Mouse (Mus musculus): ENCODE measurements around the gene Ccno. TPM values are rescaled to one million over a fixed set of nuclear protein-coding genes. Genes with fewer than 3 reads are reported as not detected.
A peak's percentile ranks its signal among the peaks of the same experiment; 100 is the strongest.
"Not testable (repeated sequence)": the region's sequence is repeated elsewhere in the genome, so short reads cannot be mapped to it uniquely, and the experiment has no call there.

Gene Ccno
- polyA plus RNA-seq, 1 experiment from 2014 or later = 0.32 TPM

DNA sequence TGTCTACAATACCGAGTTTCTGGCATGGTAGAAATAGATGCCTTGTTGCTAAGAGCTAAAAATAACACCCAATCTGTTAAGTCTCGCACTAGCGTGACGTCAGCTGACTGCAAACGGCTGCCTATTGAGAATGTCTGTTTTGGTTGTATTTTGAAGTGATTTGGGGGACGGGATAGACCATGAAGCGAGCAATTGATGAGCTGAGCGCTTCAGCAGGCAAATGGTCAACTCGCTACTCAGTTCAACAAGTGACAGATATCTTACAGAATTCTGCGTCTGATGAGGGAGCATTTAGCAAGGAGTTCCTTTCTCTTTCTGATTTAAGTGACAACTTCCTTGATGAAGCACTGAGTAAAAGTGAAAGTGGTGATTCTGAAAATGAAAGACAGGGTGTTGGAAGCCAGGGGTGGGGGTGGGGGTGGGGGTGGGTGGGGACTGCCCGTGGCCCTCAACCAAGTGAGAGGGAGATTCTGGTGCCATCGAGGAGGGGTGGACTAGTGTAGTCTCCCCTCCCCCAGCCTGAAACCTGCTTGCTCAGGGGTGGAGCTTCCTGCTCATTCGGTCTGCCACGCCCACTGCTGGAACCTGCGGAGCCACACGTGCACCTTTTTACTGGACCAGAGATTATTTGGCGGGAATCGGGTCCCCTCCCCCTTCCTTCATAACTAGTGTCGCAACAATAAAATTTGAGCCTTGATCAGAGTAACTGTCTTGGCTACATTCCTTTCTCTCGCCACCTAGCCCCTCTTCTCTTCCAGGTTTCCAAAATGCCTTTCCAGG is 25.8 kb downstream of the Ccno start:
- ATAC-seq (ENCODE audit: low FRiP score, low read depth); H3K4me2 ChIP-seq (replicated peaks): not testable (repeated sequence)

DNA sequence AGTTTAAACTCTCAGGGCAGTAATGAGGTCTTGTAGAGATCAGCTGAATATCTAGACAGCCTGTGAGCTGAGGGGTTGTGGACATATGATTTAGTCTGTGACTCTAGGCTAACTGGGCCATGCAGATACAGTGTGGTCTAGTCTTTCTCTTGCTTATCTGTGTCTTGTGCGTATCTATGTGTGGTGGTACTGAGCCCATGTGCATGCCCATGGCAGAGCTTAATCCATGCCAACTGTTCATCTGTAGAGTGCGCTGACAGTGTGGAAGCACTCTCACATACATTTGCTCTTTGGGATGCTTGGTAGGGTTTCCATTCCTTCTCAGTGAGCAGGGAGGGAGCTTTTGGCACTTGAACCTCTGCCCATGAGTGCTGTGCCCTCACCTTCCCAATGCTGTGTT is 33.9 kb downstream of the Ccno start:
- H3K4me2 ChIP-seq (replicated peaks) = no peak overlapping the region
- 88% methylated on average over 2 of the region's 2 CpGs for WGBS
- H3K4me1 ChIP-seq = no peaks in the 10 kb centered on the region
- H3K27ac ChIP-seq = no peak overlapping the region
- H3K9me3 ChIP-seq = no peaks in the 10 kb centered on the region
- H3K27me3 ChIP-seq (replicated peaks) = no peaks in the 10 kb centered on the region
- H3K4me3 ChIP-seq = no peak overlapping the region
- H3K36me3 ChIP-seq = no peaks in the 10 kb centered on the region
- no peak for ATAC-seq (ENCODE audit: low FRiP score, low read depth)
- H3K9ac ChIP-seq = no peak overlapping the region

More for the DNA sequence above, 25.8 kb downstream of the Ccno start:
- not testable (repeated sequence) for H3K27me3 ChIP-seq (replicated peaks); H3K4me1 ChIP-seq; H3K9ac ChIP-seq; H3K27ac ChIP-seq; H3K4me3 ChIP-seq; H3K36me3 ChIP-seq; H3K9me3 ChIP-seq
- WGBS = 63% methylated on average over 20 of the region's 20 CpGs

DNA sequence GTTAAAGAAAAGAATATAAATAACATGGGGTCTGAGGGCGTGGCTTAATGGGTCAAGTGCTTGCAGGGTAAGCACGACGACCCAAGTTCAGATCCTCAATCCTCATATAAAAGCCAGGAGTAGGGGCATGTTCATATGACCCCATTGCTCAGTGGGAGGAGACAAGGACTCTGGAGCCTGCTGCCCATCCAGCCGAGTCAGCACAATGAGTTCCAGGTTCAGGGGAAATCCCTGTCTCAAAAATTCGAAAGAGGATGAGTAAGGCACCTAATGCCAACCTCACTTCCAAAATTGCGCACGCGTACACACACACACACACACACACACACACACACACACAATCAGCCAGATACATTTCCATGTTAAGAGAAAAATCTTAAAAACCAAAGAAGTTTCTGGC is 34.9 kb downstream of the Ccno start:
- Histone ChIP-seq H3K4me3 (no peak overlapping the region), H3K27me3 (replicated peaks) (no peaks in the 10 kb centered on the region), H3K36me3 (no peaks in the 10 kb centered on the region), H3K4me1 (no peaks in the 10 kb centered on the region), H3K9ac (no peak overlapping the region), H3K4me2 (replicated peaks) (no peak overlapping the region), H3K9me3 (no peaks in the 10 kb centered on the region), H3K27ac (no peak overlapping the region)
- ATAC-seq (ENCODE audit: low FRiP score, low read depth) = no peak
- 68% methylated on average over 8 of the region's 8 CpGs for WGBS

DNA sequence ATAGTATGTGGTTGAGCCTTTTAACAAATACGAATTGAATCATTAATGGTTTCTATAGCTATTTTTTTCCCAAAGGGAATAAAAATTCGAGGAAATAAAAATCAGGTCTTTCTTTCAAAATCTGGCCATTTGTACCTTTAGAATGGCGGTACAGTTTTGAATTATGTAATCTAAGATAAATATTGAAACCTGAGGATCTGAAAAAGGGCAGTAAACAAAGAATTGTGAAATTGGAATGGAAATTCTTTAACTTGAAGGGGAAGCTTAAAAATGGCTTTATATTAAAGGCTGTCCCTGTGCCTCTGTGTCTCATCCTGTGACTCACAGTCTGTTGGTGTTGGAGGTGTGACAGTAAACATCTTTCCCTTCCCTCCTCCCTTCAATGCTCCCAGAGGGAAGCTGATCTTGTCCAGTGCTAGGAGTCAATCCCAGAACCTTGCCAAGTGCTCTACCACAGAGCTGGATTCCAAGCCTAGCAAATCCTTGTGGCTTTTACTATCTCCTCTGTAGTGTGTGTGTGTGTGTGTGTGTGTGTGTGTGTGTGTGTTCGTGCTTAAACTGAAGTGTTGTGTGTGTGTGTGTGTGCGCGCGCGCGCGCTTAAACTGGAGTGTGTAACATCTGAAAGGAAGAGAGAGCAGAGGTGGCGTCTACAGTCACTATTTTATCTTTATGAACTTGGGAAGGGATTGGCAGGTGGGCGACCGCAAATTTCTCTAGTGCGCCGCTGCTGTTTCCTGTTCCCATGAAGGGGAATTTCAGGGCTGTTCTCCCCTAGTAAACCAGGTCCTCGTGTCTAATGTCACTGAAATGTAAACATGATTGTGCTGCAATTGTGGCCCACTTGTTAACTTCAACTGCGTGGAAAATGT is 35.9 kb downstream of the Ccno start:
- Histone ChIP-seq H3K4me1 (no peaks in the 10 kb centered on the region), H3K27ac (no peak overlapping the region), H3K4me3 (no peak overlapping the region), H3K9me3 (no peaks in the 10 kb centered on the region), H3K9ac (no peak overlapping the region), H3K36me3 (no peaks in the 10 kb centered on the region), H3K4me2 (replicated peaks) (no peak overlapping the region), H3K27me3 (replicated peaks) (no peaks in the 10 kb centered on the region)
- ATAC-seq (ENCODE audit: low FRiP score, low read depth) = no peak
- 86% methylated on average over 17 of the region's 17 CpGs for WGBS

DNA sequence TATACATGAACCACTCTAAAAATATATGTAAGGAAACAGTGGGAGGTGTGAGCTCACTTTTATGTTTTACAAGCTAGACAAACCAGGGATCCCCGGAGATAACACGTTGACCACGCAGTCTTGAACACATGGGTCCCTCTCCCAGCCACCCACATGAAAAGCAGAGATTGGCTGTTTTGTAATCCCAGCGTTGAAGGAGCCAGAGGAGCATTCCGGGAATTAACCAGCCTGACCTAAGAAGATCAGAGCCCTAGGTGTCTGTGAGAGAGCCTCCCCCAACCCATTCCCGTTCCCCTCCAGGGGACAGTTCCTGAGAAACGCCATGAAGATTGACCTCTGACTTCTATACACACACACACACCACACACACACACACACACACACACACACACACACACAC is 43.7 kb downstream of the Ccno start:
- peaks cover 10% of the 10 kb centered on the region for H3K4me1 ChIP-seq
- peak overlapping the region; percentile 46; the same call in 1 of the 2 replicates for H3K4me3 ChIP-seq
- no peaks in the 10 kb centered on the region for H3K9me3 ChIP-seq
- H3K27me3 ChIP-seq (replicated peaks) = peaks cover 48% of the 10 kb centered on the region
- 2% methylated on average over 7 of the region's 7 CpGs for WGBS
- ATAC-seq (ENCODE audit: low FRiP score, low read depth) = 0 out of 2 replicates have a peak, but pooled peaks have one; percentile 2
- H3K27ac ChIP-seq = no peak overlapping the region
- H3K4me2 ChIP-seq (replicated peaks) = peak overlapping the region; percentile 83
- H3K9ac ChIP-seq = no peak overlapping the region
- no peaks in the 10 kb centered on the region for H3K36me3 ChIP-seq

DNA sequence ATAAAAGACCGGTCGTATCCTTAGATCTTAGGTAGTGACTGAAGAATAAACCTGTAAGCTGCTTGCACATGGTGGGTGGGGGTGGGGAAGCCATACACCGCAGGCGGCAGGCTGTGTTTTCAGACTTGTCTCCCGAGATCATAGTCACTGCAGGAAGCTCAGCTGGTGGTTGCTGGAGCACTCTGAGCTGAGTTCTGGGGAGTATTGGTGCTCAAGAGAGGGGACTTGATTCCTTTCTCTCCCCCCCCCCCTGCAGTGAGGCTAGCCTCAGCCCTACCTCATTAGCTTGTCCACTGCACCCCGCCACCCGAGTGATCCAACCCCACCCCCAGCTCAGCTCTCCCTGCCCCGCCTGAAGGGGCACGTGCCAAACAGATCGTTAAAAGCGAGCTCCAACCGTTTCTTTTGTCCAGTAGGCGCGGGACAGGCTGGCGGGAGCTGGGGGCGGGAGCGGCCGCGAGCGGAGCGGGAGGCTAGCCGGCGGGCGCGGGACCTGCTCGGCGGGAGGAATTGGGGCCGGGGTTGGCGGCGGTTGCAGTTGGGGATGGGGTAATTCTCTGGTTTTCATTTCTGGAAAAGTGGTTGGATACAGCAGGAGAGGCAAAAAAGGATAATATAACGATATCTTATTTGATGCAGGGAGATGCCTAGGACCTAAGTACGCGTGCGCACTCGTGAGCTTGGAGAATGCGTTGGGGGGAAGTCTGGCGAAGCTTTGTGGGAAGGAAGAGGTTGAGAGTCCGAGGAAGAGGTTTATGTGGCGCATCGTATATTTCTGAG is 44.4 kb downstream of the Ccno start:
- Histone ChIP-seq H3K9me3 (no peaks in the 10 kb centered on the region), H3K27me3 (replicated peaks) (peaks cover 48% of the 10 kb centered on the region), H3K27ac (0 out of 2 replicates have a peak overlapping the region, but pooled peaks have one; percentile 21), H3K36me3 (no peaks in the 10 kb centered on the region), H3K4me2 (replicated peaks) (peak overlapping the region; percentile 83), H3K4me1 (peaks cover 10% of the 10 kb centered on the region), H3K4me3 (peak overlapping the region; percentile 46), H3K9ac (peak overlapping the region; percentile 56)
- ATAC-seq (ENCODE audit: low FRiP score, low read depth) = peak; percentile 70
- WGBS = 1% methylated on average over 40 of the region's 40 CpGs

DNA sequence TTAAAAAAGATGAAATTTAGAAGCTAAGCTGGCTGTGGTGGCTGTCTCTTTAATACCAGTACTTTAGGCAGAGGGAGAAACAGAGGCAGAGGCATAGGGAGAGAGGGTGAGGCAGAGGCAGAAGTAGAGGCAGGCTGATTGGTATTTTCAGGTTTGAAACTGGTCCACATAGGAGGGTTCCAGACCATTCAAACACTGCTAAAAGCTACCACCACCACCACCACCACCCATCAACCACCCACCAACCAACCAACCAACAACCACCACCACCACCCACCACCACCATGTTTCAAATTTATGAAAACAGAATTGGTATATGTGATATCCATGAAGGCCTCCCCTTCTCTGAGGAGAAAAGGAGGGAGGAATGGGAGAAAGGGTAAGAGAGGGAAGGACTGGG is 45.2 kb downstream of the Ccno start:
- no peak overlapping the region for H3K27ac ChIP-seq
- no peak for ATAC-seq (ENCODE audit: low FRiP score, low read depth)
- no peak overlapping the region for H3K4me3 ChIP-seq
- peaks cover 48% of the 10 kb centered on the region for H3K27me3 ChIP-seq (replicated peaks)
- no peak overlapping the region for H3K9ac ChIP-seq
- peaks cover 10% of the 10 kb centered on the region for H3K4me1 ChIP-seq
- no peaks in the 10 kb centered on the region for H3K36me3 ChIP-seq
- H3K9me3 ChIP-seq = no peaks in the 10 kb centered on the region
- H3K4me2 ChIP-seq (replicated peaks) = no peak overlapping the region; the same call in 1 of the 2 replicates

DNA sequence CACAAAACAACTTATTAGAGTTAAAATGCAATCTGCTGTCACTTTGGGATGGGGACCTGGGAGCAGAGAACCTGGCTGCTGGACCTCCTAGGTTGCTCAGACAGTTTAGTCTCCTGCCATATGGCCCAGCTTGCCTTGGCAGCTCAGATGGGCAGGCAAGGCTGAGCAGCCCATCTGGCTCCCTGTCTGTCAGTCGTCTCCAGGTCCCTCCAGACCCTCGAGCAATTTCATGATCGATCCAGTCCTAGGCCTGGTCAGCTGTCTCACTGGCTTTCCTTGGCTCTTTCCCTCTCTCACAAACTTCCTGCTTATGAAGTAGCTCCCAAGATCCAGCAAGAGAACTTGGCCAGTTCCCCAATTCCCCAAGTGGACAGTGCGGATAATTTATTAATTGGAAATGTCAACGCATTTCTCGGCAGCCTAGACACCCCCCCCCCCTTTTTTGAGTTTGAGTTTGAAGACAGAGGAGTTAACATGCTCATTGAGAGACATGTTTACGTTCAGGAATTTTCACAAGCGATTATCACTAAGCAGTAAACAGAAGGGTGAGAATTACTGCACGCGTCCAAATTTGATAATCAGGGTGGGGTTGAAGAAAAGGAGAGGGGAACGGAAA is 46.8 kb downstream of the Ccno start:
- Histone ChIP-seq H3K4me3 (peak overlapping the region; percentile 46), H3K36me3 (no peaks in the 10 kb centered on the region), H3K27ac (no peak overlapping the region), H3K4me2 (replicated peaks) (peak overlapping the region; percentile 98), H3K9ac (no peak overlapping the region), H3K4me1 (peaks cover 10% of the 10 kb centered on the region), H3K27me3 (replicated peaks) (peaks cover 45% of the 10 kb centered on the region), H3K9me3 (no peaks in the 10 kb centered on the region)
- WGBS = 2% methylated on average over 11 of the region's 11 CpGs
- no peak for ATAC-seq (ENCODE audit: low FRiP score, low read depth)

DNA sequence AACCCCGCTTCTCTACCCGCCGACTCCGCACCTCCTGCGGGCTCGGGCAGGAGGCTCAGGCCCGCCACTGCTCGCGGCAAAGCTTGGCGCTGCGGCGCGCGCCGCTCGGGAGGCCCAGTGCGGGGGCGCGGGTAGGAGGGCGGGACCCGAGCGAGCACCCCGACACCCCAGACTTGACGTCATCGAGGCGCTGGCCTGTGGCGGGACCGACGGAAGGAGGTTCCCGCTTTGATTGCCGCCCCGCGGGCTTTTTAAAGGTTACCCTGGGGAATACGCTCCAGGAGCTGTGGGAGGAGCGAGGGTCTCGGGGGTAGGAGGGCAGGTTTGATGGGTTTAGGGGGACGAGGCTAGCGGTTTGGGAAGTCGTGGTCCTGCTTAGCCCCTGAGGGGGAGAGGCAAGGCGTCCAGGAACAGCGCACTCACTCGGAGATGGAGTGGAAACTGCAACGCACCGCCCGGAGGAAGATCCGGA is 47.4 kb downstream of the Ccno start, which contains the start of gene Cdc20b:
TSS of gene Cdc20b (plus strand) at position 162 of the 472 bp plus-strand sequence.
- no peak for ATAC-seq (ENCODE audit: low FRiP score, low read depth)
- peak within 1 kb of the TSS; percentile 53 for H3K9ac ChIP-seq
- no peaks in the 10 kb centered on the region for H3K36me3 ChIP-seq
- H3K27ac ChIP-seq = no peak within 1 kb of the TSS
- peak within 1 kb of the TSS; percentile 46 for H3K4me3 ChIP-seq
- H3K4me2 ChIP-seq (replicated peaks) = peak within 1 kb of the TSS; percentile 98
- H3K9me3 ChIP-seq = no peaks in the 10 kb centered on the region
- under 1% methylated on average over 46 of the region's 46 CpGs for WGBS
- peaks cover 10% of the 10 kb centered on the region for H3K4me1 ChIP-seq
- H3K27me3 ChIP-seq (replicated peaks) = peaks cover 40% of the 10 kb centered on the region

DNA sequence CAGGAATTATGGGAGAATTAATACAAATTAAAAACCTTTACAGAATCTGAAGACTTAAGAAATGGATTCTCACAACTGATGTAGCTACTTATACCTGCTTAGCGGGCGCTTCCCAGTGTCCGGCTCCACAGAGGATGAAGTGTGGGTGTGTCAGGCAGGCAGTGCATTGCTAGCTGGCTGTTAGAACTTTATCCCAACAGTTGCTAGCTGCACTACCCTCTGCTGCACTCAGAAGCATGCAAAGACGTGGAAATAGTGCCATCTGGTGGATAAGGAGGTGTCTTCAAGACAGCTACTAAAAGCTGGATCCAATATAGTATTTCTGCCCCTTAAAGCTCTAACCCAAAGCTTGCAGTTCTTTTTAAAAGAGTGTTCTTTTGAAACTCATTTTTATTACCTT is 48.2 kb downstream of the Ccno start:
- Histone ChIP-seq H3K9me3 (no peaks in the 10 kb centered on the region), H3K27me3 (replicated peaks) (peaks cover 35% of the 10 kb centered on the region), H3K27ac (no peak overlapping the region), H3K36me3 (no peaks in the 10 kb centered on the region), H3K4me1 (peaks cover 10% of the 10 kb centered on the region), H3K4me3 (no peak overlapping the region), H3K9ac (no peak overlapping the region), H3K4me2 (replicated peaks) (peak overlapping the region; percentile 98)
- WGBS = 0% methylated on average over 4 of the region's 4 CpGs
- peak; percentile 84 for ATAC-seq (ENCODE audit: low FRiP score, low read depth)
